Mouse (Mus musculus): ENCODE measurements around the gene Aunip. TPM values are rescaled to one million over a fixed set of nuclear protein-coding genes. Genes with fewer than 3 reads are reported as not detected.
"Not testable (repeated sequence)": the region's sequence is repeated elsewhere in the genome, so short reads cannot be mapped to it uniquely, and the experiment has no call there.

Aunip gene
- polyA plus RNA-seq, 1 experiment from 2014 or later, result 0.84 TPM

- DNase-seq (ENCODE audit: low spot score) (no peak), ATAC-seq (no peak)
- no peak overlapping the region for H3K4me3 ChIP-seq (ENCODE audit: low read depth, low read length)
- no peaks in the 10 kb centered on the region for H3K27me3 ChIP-seq (replicated peaks; ENCODE audit: insufficient read depth, low read length)
- TF ChIP-seq CTCF (IDR thresholded peaks at IDR 0.05), result no peak
- no peak for TF ChIP-seq EP300 (IDR thresholded peaks at IDR 0.05)
- H3K4me1 ChIP-seq (ENCODE audit: insufficient read depth, low read depth, low read length), result peaks cover 17% of the 10 kb centered on the region; the same call in 1 of the 2 replicates
- peak overlapping the region; percentile 94 for H3K4me2 ChIP-seq (replicated peaks; ENCODE audit: low read depth, low read length)
- H3K36me3 ChIP-seq (ENCODE audit: insufficient read depth, low read length), result no peaks in the 10 kb centered on the region
- no peaks in the 10 kb centered on the region for H3K9me3 ChIP-seq (ENCODE audit: low read length)
- WGBS, result 62% methylated on average over 12 of the region's 12 CpGs
- H3K27ac ChIP-seq (ENCODE audit: low read length), result 0 out of 2 replicates have a peak overlapping the region, but pooled peaks have one; percentile 85
- no peak overlapping the region for H3K9ac ChIP-seq (replicated peaks; ENCODE audit: low read depth)
Measured at GRCm38 (mm10) chr4:134497986-134498731, 12.6 kb upstream of the Aunip start.

- 72% methylated on average over 6 of the region's 6 CpGs for WGBS
- not testable (repeated sequence) for ATAC-seq
Measured at GRCm38 (mm10) chr4:134498983-134499382, 11.8 kb upstream of the Aunip start.

GRCm38 (mm10) chr4:134501095-134501494 lies 9.7 kb upstream of the Aunip start:
- no peak for TF ChIP-seq CTCF (IDR thresholded peaks at IDR 0.05)
- TF ChIP-seq EP300 (IDR thresholded peaks at IDR 0.05), result no peak
- WGBS, result 89% methylated on average over 6 of the region's 6 CpGs

More at GRCm38 (mm10) chr4:134498983-134499382, 11.8 kb upstream of the Aunip start:
- H3K27me3 ChIP-seq (replicated peaks; ENCODE audit: insufficient read depth, low read length); H3K27ac ChIP-seq (ENCODE audit: low read length); H3K36me3 ChIP-seq (ENCODE audit: insufficient read depth, low read length); H3K9ac ChIP-seq (replicated peaks; ENCODE audit: low read depth); H3K4me3 ChIP-seq (ENCODE audit: low read depth, low read length); H3K9me3 ChIP-seq (ENCODE audit: low read length); H3K4me2 ChIP-seq (replicated peaks; ENCODE audit: low read depth, low read length); DNase-seq (ENCODE audit: low spot score): not testable (repeated sequence)
- H3K4me1 ChIP-seq (ENCODE audit: insufficient read depth, low read depth, low read length), result peaks cover 17% of the 10 kb centered on the region; the same call in 1 of the 2 replicates

GRCm38 (mm10) chr4:134503686-134504357 lies 7.0 kb upstream of the Aunip start:
- H3K4me1 ChIP-seq (ENCODE audit: insufficient read depth, low read depth, low read length), result no peaks in the 10 kb centered on the region

More at GRCm38 (mm10) chr4:134501095-134501494, 9.7 kb upstream of the Aunip start:
- no peaks in the 10 kb centered on the region for H3K9me3 ChIP-seq (ENCODE audit: low read length)
- H3K36me3 ChIP-seq (ENCODE audit: insufficient read depth, low read length), result no peaks in the 10 kb centered on the region
- DNase-seq (ENCODE audit: low spot score), result no peak
- no peak overlapping the region for H3K9ac ChIP-seq (replicated peaks; ENCODE audit: low read depth)
- no peak overlapping the region for H3K27ac ChIP-seq (ENCODE audit: low read length)
- peaks cover 3% of the 10 kb centered on the region; the same call in 1 of the 2 replicates for H3K4me1 ChIP-seq (ENCODE audit: insufficient read depth, low read depth, low read length)
- H3K4me3 ChIP-seq (ENCODE audit: low read depth, low read length), result no peak overlapping the region
- no peak overlapping the region for H3K4me2 ChIP-seq (replicated peaks; ENCODE audit: low read depth, low read length)
- no peaks in the 10 kb centered on the region for H3K27me3 ChIP-seq (replicated peaks; ENCODE audit: insufficient read depth, low read length)
- no peak for ATAC-seq

GRCm38 (mm10) chr4:134505303-134505789 lies 5.5 kb upstream of the Aunip start:
- Histone ChIP-seq H3K27ac (ENCODE audit: low read length) (no peak overlapping the region), H3K27me3 (replicated peaks; ENCODE audit: insufficient read depth, low read length) (no peaks in the 10 kb centered on the region), H3K4me3 (ENCODE audit: low read depth, low read length) (no peak overlapping the region), H3K36me3 (ENCODE audit: insufficient read depth, low read length) (0 out of 2 replicates have a peak, but pooled peaks cover 4% of the 10 kb centered on the region), H3K4me1 (ENCODE audit: insufficient read depth, low read depth, low read length) (no peaks in the 10 kb centered on the region), H3K9ac (replicated peaks; ENCODE audit: low read depth) (no peak overlapping the region), H3K4me2 (replicated peaks; ENCODE audit: low read depth, low read length) (no peak overlapping the region), H3K9me3 (ENCODE audit: low read length) (no peaks in the 10 kb centered on the region)
- no peak for TF ChIP-seq EP300 (IDR thresholded peaks at IDR 0.05)
- no peak for TF ChIP-seq CTCF (IDR thresholded peaks at IDR 0.05)
- WGBS, result 82% methylated on average over 4 of the region's 4 CpGs
- no peak for DNase-seq (ENCODE audit: low spot score)
- no peak for ATAC-seq

More at GRCm38 (mm10) chr4:134503686-134504357, 7.0 kb upstream of the Aunip start:
- H3K9ac ChIP-seq (replicated peaks; ENCODE audit: low read depth), result no peak overlapping the region
- H3K36me3 ChIP-seq (ENCODE audit: insufficient read depth, low read length), result 0 out of 2 replicates have a peak, but pooled peaks cover 4% of the 10 kb centered on the region
- DNase-seq (ENCODE audit: low spot score) (no peak), ATAC-seq (no peak)
- H3K9me3 ChIP-seq (ENCODE audit: low read length), result no peaks in the 10 kb centered on the region
- H3K27ac ChIP-seq (ENCODE audit: low read length), result no peak overlapping the region
- 61% methylated on average over 4 of the region's 4 CpGs for WGBS
- TF ChIP-seq EP300 (IDR thresholded peaks at IDR 0.05) (no peak), CTCF (IDR thresholded peaks at IDR 0.05) (no peak)
- no peak overlapping the region for H3K4me2 ChIP-seq (replicated peaks; ENCODE audit: low read depth, low read length)
- H3K27me3 ChIP-seq (replicated peaks; ENCODE audit: insufficient read depth, low read length), result no peaks in the 10 kb centered on the region
- H3K4me3 ChIP-seq (ENCODE audit: low read depth, low read length), result no peak overlapping the region

GRCm38 (mm10) chr4:134505966-134506594 lies 4.7 kb upstream of the Aunip start:
- ATAC-seq (no peak), DNase-seq (ENCODE audit: low spot score) (no peak)
- Histone ChIP-seq H3K36me3 (ENCODE audit: insufficient read depth, low read length) (0 out of 2 replicates have a peak, but pooled peaks cover 4% of the 10 kb centered on the region), H3K27me3 (replicated peaks; ENCODE audit: insufficient read depth, low read length) (no peaks in the 10 kb centered on the region), H3K4me2 (replicated peaks; ENCODE audit: low read depth, low read length) (no peak overlapping the region), H3K27ac (ENCODE audit: low read length) (no peak overlapping the region), H3K4me1 (ENCODE audit: insufficient read depth, low read depth, low read length) (peaks cover 3% of the 10 kb centered on the region), H3K9me3 (ENCODE audit: low read length) (no peaks in the 10 kb centered on the region), H3K9ac (replicated peaks; ENCODE audit: low read depth) (no peak overlapping the region), H3K4me3 (ENCODE audit: low read depth, low read length) (no peak overlapping the region)
- WGBS, result 78% methylated on average over 3 of the region's 4 CpGs
- TF ChIP-seq EP300 (IDR thresholded peaks at IDR 0.05) (no peak), CTCF (IDR thresholded peaks at IDR 0.05) (no peak)

All from lung, postnatal 0 days (tissue).